Mouse (Mus musculus): ENCODE results near the gene Amotl1. TPM values are rescaled to one million over a fixed set of nuclear protein-coding genes. Genes with fewer than 3 reads are reported as not detected.

Amotl1 gene
- polyA plus RNA-seq, 1 experiment = 37.3 TPM

GRCm38 (mm10) chr9:14596427-14596826, 48.4 kb downstream of the Amotl1 start:
- TF ChIP-seq MYOG (IDR thresholded peaks at IDR 0.05; ENCODE audit: control insufficient read depth in 1 of 3, insufficient read depth in 1 of 3, insufficient read length in 2 of 3, low read depth in 2 of 3) (peak in 1 of 3 experiments; percentile 26), USF1 (IDR thresholded peaks at IDR 0.05; ENCODE audit: low read depth) (peak; percentile 91), MYOD1 (IDR thresholded peaks at IDR 0.05; ENCODE audit: control insufficient read depth in 1 of 3, insufficient read length in 2 of 3, low read depth in 2 of 3) (peak in 1 of 3 experiments; percentile 60), CEBPB (IDR thresholded peaks at IDR 0.05; ENCODE audit: insufficient read depth, poor library complexity, severe bottlenecking) (no peak)
- peaks cover 29% of the 10 kb centered on the region for H3K36me3 ChIP-seq (ENCODE audit: control insufficient read depth, insufficient read depth)
- H3K4me2 ChIP-seq (ENCODE audit: low read depth) = peak overlapping the region; percentile 8

GRCm38 (mm10) chr9:14595893-14596292, 49.0 kb downstream of the Amotl1 start:
- Histone ChIP-seq H3K27me3 (ENCODE audit: control insufficient read depth, insufficient read depth, insufficient read length) (no peaks in the 10 kb centered on the region), H3ac (ENCODE audit: control insufficient read depth, insufficient read length) (no peak overlapping the region), H3K4me2 (ENCODE audit: low read depth) (no peak overlapping the region), H3K4me3 (no peak overlapping the region), H3K79me2 (ENCODE audit: control insufficient read depth, insufficient read depth) (peaks cover 58% of the 10 kb centered on the region), H3K36me3 (ENCODE audit: control insufficient read depth, insufficient read depth) (peaks cover 29% of the 10 kb centered on the region)
- no peak for TF ChIP-seq CEBPB (IDR thresholded peaks at IDR 0.05; ENCODE audit: insufficient read depth, poor library complexity, severe bottlenecking)
- TF ChIP-seq MYOD1 (IDR thresholded peaks at IDR 0.05; ENCODE audit: control insufficient read depth in 1 of 3, insufficient read length in 2 of 3, low read depth in 2 of 3) = no peak
- no peak for TF ChIP-seq MYOG (IDR thresholded peaks at IDR 0.05; ENCODE audit: control insufficient read depth in 1 of 3, insufficient read depth in 1 of 3, insufficient read length in 2 of 3, low read depth in 2 of 3)
- TF ChIP-seq MAX (IDR thresholded peaks at IDR 0.05; ENCODE audit: low read depth) = no peak
- no peak for TF ChIP-seq TCF3 (IDR thresholded peaks at IDR 0.05; ENCODE audit: insufficient read length, low read depth)
- no peak for TF ChIP-seq E2F4 (IDR thresholded peaks at IDR 0.05; ENCODE audit: insufficient read depth)
- TF ChIP-seq POLR2AphosphoS2 (IDR thresholded peaks at IDR 0.05; ENCODE audit: insufficient read length, low read depth) = no peak
- no peak for TF ChIP-seq TCF12 (IDR thresholded peaks at IDR 0.05; ENCODE audit: insufficient read depth, poor library complexity, severe bottlenecking)
- TF ChIP-seq USF1 (IDR thresholded peaks at IDR 0.05; ENCODE audit: low read depth) = no peak
- TF ChIP-seq REST (IDR thresholded peaks at IDR 0.05; ENCODE audit: insufficient read depth, insufficient read length) = no peak
- no peak for TF ChIP-seq POLR2A (IDR thresholded peaks at IDR 0.05; ENCODE audit: insufficient read length, low read depth)
- no peak for TF ChIP-seq SRF (IDR thresholded peaks at IDR 0.05; ENCODE audit: control insufficient read depth, insufficient read length, low read depth)

More at GRCm38 (mm10) chr9:14596427-14596826, 48.4 kb downstream of the Amotl1 start:
- Histone ChIP-seq H3K4me3 (no peak overlapping the region), H3ac (ENCODE audit: control insufficient read depth, insufficient read length) (no peak overlapping the region), H3K79me2 (ENCODE audit: control insufficient read depth, insufficient read depth) (peaks cover 63% of the 10 kb centered on the region), H3K27me3 (ENCODE audit: control insufficient read depth, insufficient read depth, insufficient read length) (no peaks in the 10 kb centered on the region)

- no peaks in the 10 kb centered on the region for H3K27me3 ChIP-seq (ENCODE audit: control insufficient read depth, insufficient read depth, insufficient read length)
- TF ChIP-seq POLR2A (IDR thresholded peaks at IDR 0.05; ENCODE audit: insufficient read length, low read depth) (no peak), POLR2AphosphoS2 (IDR thresholded peaks at IDR 0.05; ENCODE audit: insufficient read length, low read depth) (no peak), MYOD1 (IDR thresholded peaks at IDR 0.05; ENCODE audit: control insufficient read depth in 1 of 3, insufficient read length in 2 of 3, low read depth in 2 of 3) (no peak), TCF12 (IDR thresholded peaks at IDR 0.05; ENCODE audit: insufficient read depth, poor library complexity, severe bottlenecking) (no peak), SRF (IDR thresholded peaks at IDR 0.05; ENCODE audit: control insufficient read depth, insufficient read length, low read depth) (no peak), CEBPB (IDR thresholded peaks at IDR 0.05; ENCODE audit: insufficient read depth, poor library complexity, severe bottlenecking) (no peak), REST (IDR thresholded peaks at IDR 0.05; ENCODE audit: insufficient read depth, insufficient read length) (no peak), MAX (IDR thresholded peaks at IDR 0.05; ENCODE audit: low read depth) (no peak), MYOG (IDR thresholded peaks at IDR 0.05; ENCODE audit: control insufficient read depth in 1 of 3, insufficient read depth in 1 of 3, insufficient read length in 2 of 3, low read depth in 2 of 3) (no peak), USF1 (IDR thresholded peaks at IDR 0.05; ENCODE audit: low read depth) (no peak), TCF3 (IDR thresholded peaks at IDR 0.05; ENCODE audit: insufficient read length, low read depth) (no peak)
- peaks cover 39% of the 10 kb centered on the region for H3K79me2 ChIP-seq (ENCODE audit: control insufficient read depth, insufficient read depth)
- H3K4me3 ChIP-seq = no peak overlapping the region
- peaks cover 29% of the 10 kb centered on the region for H3K36me3 ChIP-seq (ENCODE audit: control insufficient read depth, insufficient read depth)
- H3K4me2 ChIP-seq (ENCODE audit: low read depth) = no peak overlapping the region
- H3ac ChIP-seq (ENCODE audit: control insufficient read depth, insufficient read length) = no peak overlapping the region
Observed at GRCm38 (mm10) chr9:14593880-14594279, 51.0 kb downstream of the Amotl1 start.

- Histone ChIP-seq H3ac (ENCODE audit: control insufficient read depth, insufficient read length) (no peak overlapping the region), H3K36me3 (ENCODE audit: control insufficient read depth, insufficient read depth) (peaks cover 18% of the 10 kb centered on the region), H3K4me3 (no peak overlapping the region), H3K27me3 (ENCODE audit: control insufficient read depth, insufficient read depth, insufficient read length) (no peaks in the 10 kb centered on the region), H3K4me2 (ENCODE audit: low read depth) (no peak overlapping the region), H3K79me2 (ENCODE audit: control insufficient read depth, insufficient read depth) (peaks cover 49% of the 10 kb centered on the region)
- TF ChIP-seq USF1 (IDR thresholded peaks at IDR 0.05; ENCODE audit: low read depth) (no peak), SRF (IDR thresholded peaks at IDR 0.05; ENCODE audit: control insufficient read depth, insufficient read length, low read depth) (no peak), MAX (IDR thresholded peaks at IDR 0.05; ENCODE audit: low read depth) (no peak), POLR2A (IDR thresholded peaks at IDR 0.05; ENCODE audit: insufficient read length, low read depth) (no peak), CEBPB (IDR thresholded peaks at IDR 0.05; ENCODE audit: insufficient read depth, poor library complexity, severe bottlenecking) (no peak), REST (IDR thresholded peaks at IDR 0.05; ENCODE audit: insufficient read depth, insufficient read length) (no peak), E2F4 (IDR thresholded peaks at IDR 0.05; ENCODE audit: insufficient read depth) (no peak), TCF3 (IDR thresholded peaks at IDR 0.05; ENCODE audit: insufficient read length, low read depth) (no peak), TCF12 (IDR thresholded peaks at IDR 0.05; ENCODE audit: insufficient read depth, poor library complexity, severe bottlenecking) (no peak), MYOD1 (IDR thresholded peaks at IDR 0.05; ENCODE audit: control insufficient read depth in 1 of 3, insufficient read length in 2 of 3, low read depth in 2 of 3) (peak in 1 of 3 experiments; percentile 80), POLR2AphosphoS2 (IDR thresholded peaks at IDR 0.05; ENCODE audit: insufficient read length, low read depth) (no peak), MYOG (IDR thresholded peaks at IDR 0.05; ENCODE audit: control insufficient read depth in 1 of 3, insufficient read depth in 1 of 3, insufficient read length in 2 of 3, low read depth in 2 of 3) (peak in 2 of 3 experiments; percentile 49 to 63)
Observed at GRCm38 (mm10) chr9:14590666-14591065, 54.2 kb downstream of the Amotl1 start.
